Mouse (Mus musculus) cerebellum, postnatal 14 days (tissue): Measurements from ENCODE around the gene Hivep3.

ENCODE experiments used
- DNase-seq, 2 experiments: peaks; one replicate each; pipeline ENCODE4 v3.0.0; 2021; ENCODE audit warnings: mixed read lengths in 2 of 2

Hivep3 gene

GRCm38 (mm10) chr4:119911071-119911904 lies 177.7 kb downstream of the Hivep3 start:
- DNase-seq: peak; percentile 80 to 85

GRCm38 (mm10) chr4:119912216-119912615 lies 178.6 kb downstream of the Hivep3 start:
- no peak for DNase-seq

GRCm38 (mm10) chr4:119914194-119914593 lies 180.6 kb downstream of the Hivep3 start:
- peak in 1 of 2 experiments; percentile 5 for DNase-seq

- DNase-seq: peak in 1 of 2 experiments; percentile 5
These were observed 181.5 kb downstream of the Hivep3 start for GRCm38 (mm10) chr4:119915069-119915468.

GRCm38 (mm10) chr4:119917502-119917901 lies 183.9 kb downstream of the Hivep3 start:
- peak; percentile 74 to 83 for DNase-seq

GRCm38 (mm10) chr4:119919349-119919748 lies 185.8 kb downstream of the Hivep3 start:
- no peak for DNase-seq

GRCm38 (mm10) chr4:119921022-119921717 lies 187.6 kb downstream of the Hivep3 start:
- DNase-seq: peak in 1 of 2 experiments; percentile 59

- no peak for DNase-seq
These were observed 188.2 kb downstream of the Hivep3 start for GRCm38 (mm10) chr4:119921723-119922266.

- DNase-seq: no peak
These were observed 189.4 kb downstream of the Hivep3 start for GRCm38 (mm10) chr4:119922945-119923344.

- DNase-seq: no peak
These were observed 189.8 kb downstream of the Hivep3 start for GRCm38 (mm10) chr4:119923410-119923809.

GRCm38 (mm10) chr4:119925052-119925451 lies 191.5 kb downstream of the Hivep3 start:
- DNase-seq: no peak

- peak; percentile 81 to 88 for DNase-seq
These were observed 198.3 kb downstream of the Hivep3 start for GRCm38 (mm10) chr4:119931923-119932322.

- peak in 1 of 2 experiments; percentile 63 for DNase-seq
These were observed 199.1 kb downstream of the Hivep3 start for GRCm38 (mm10) chr4:119932549-119933257.

GRCm38 (mm10) chr4:119934901-119935300 lies 201.3 kb downstream of the Hivep3 start:
- peak; percentile 49 to 63 for DNase-seq

GRCm38 (mm10) chr4:119937876-119938275 lies 204.3 kb downstream of the Hivep3 start:
- peak; percentile 80 to 86 for DNase-seq

GRCm38 (mm10) chr4:119938518-119938917 lies 204.9 kb downstream of the Hivep3 start:
- peak in 1 of 2 experiments; percentile 58 for DNase-seq

- DNase-seq: peak; percentile 54 to 67
These were observed 206.2 kb downstream of the Hivep3 start for GRCm38 (mm10) chr4:119939786-119940185.

GRCm38 (mm10) chr4:119946224-119946887 lies 212.8 kb downstream of the Hivep3 start:
- DNase-seq: no peak

- peak in 1 of 2 experiments; percentile 14 for DNase-seq
These were observed 213.9 kb downstream of the Hivep3 start for GRCm38 (mm10) chr4:119947232-119948162.

GRCm38 (mm10) chr4:119948406-119948805 lies 214.8 kb downstream of the Hivep3 start:
- DNase-seq: no peak
